Mouse (Mus musculus) gastrocnemius, adult 8-10 months (tissue): ENCODE data around the gene Slc25a51. TPM values are rescaled to one million over a fixed set of nuclear protein-coding genes. Genes with fewer than 3 reads are reported as not detected.

Experiments used
- DNase-seq, 2 experiments: peaks; one replicate each; pipeline ENCODE4 v3.0.0; 2022; ENCODE audit warnings: low spot score in 2 of 2
- total RNA-seq, 4 experiments: library from RNA; stranded (reverse); gene quantifications; 2 replicates each; pipeline ENCODE4 v1.2.4; 2022

Slc25a51 gene
- total RNA-seq, 4 experiments from 2014 or later: 95.3 to 112 (median 98.9) TPM

GRCm38 (mm10) chr4:45426724-45427457 is 18.3 kb upstream of the Slc25a51 start:
- DNase-seq: no peak

GRCm38 (mm10) chr4:45423406-45423805 is 14.8 kb upstream of the Slc25a51 start:
- DNase-seq: no peak

- DNase-seq: no peak
Measured at GRCm38 (mm10) chr4:45422640-45423039, 14.1 kb upstream of the Slc25a51 start.

GRCm38 (mm10) chr4:45421519-45422260 is 13.1 kb upstream of the Slc25a51 start:
- no peak for DNase-seq

GRCm38 (mm10) chr4:45420733-45421132 is 12.2 kb upstream of the Slc25a51 start:
- DNase-seq: no peak

GRCm38 (mm10) chr4:45419051-45419450 is 10.5 kb upstream of the Slc25a51 start:
- no peak for DNase-seq

GRCm38 (mm10) chr4:45418229-45418950 is 9.8 kb upstream of the Slc25a51 start:
- DNase-seq: peak; percentile 12 to 24

- DNase-seq: no peak
Measured at GRCm38 (mm10) chr4:45416314-45416713, 7.7 kb upstream of the Slc25a51 start.

GRCm38 (mm10) chr4:45413674-45414338 is 5.2 kb upstream of the Slc25a51 start:
- no peak for DNase-seq

GRCm38 (mm10) chr4:45412433-45413192 is 4.0 kb upstream of the Slc25a51 start:
- DNase-seq: no peak

GRCm38 (mm10) chr4:45411181-45411790 is 2.7 kb upstream of the Slc25a51 start:
- DNase-seq: no peak

- peak; percentile 52 to 63 for DNase-seq
Measured at GRCm38 (mm10) chr4:45409270-45409669, 704 bp upstream of the Slc25a51 start.

GRCm38 (mm10) chr4:45407703-45408334 is 747 bp downstream of the Slc25a51 start:
- no peak for DNase-seq

GRCm38 (mm10) chr4:45407001-45407702 is 1.4 kb downstream of the Slc25a51 start:
- DNase-seq: no peak

GRCm38 (mm10) chr4:45406397-45406796 is 2.2 kb downstream of the Slc25a51 start:
- DNase-seq: no peak

GRCm38 (mm10) chr4:45405315-45405714 is 3.3 kb downstream of the Slc25a51 start:
- DNase-seq: no peak

- DNase-seq: no peak
Measured at GRCm38 (mm10) chr4:45404086-45404485, 4.5 kb downstream of the Slc25a51 start.

- no peak for DNase-seq
Measured at GRCm38 (mm10) chr4:45403499-45403878, 5.1 kb downstream of the Slc25a51 start.

GRCm38 (mm10) chr4:45402878-45403498 is 5.6 kb downstream of the Slc25a51 start:
- DNase-seq: no peak
